Mouse (Mus musculus) lung, adult 2 months (tissue): ENCODE data around the gene Gm20388. TPM values are rescaled to one million over a fixed set of nuclear protein-coding genes. Genes with fewer than 3 reads are reported as not detected.

Experiments used
- DNase-seq: peaks from one replicate; pipeline ENCODE4 v3.0.0; 2022
- H3K4me1 ChIP-seq: fragments of 200-500 bp; 2 replicates; pipeline ENCODE4 v1.6.1; 2011; ENCODE audit warnings: low read length; ENCODE audit not compliant: control insufficient read depth, insufficient read depth
- H3K4me3 ChIP-seq: fragments of 200-500 bp; replicated peaks from 2 replicates; pipeline ENCODE3; 2011; ENCODE audit warnings: low read depth, mild to moderate bottlenecking, control low read depth, low read length; ENCODE audit errors: extremely low read depth
- CTCF ChIP-seq: fragments of 200-500 bp; IDR thresholded peaks from 2 replicates; pipeline ENCODE4 v1.5.1; 2011; ENCODE audit warnings: mild to moderate bottlenecking, low read length, control low read depth; ENCODE audit not compliant: insufficient read depth
- POLR2A ChIP-seq: fragments of 200-500 bp; IDR thresholded peaks from 2 replicates; pipeline ENCODE4 v1.6.1; 2011; ENCODE audit warnings: low read depth, mild to moderate bottlenecking, control low read depth, low read length, borderline replicate concordance; ENCODE audit errors: extremely low read depth
- WGBS: fragments of 180-500 bp; shearing (Covaris S2); methylation state at CpG from one replicate; pipeline ENCODE4 v1.1.7; 2018; 5-methylcytosine and 5-hydroxymethylcytosine counted together
- polyA plus RNA-seq: library from polyadenylated mRNA; depleted of rRNA; stranded (reverse); fragments of >200 nt; gene quantifications from 2 replicates; pipeline ENCODE4 v1.2.3, GENCODE M21; 2012

Gene Gm20388
- polyA plus RNA-seq, 1 experiment: 67.8 TPM

DNA sequence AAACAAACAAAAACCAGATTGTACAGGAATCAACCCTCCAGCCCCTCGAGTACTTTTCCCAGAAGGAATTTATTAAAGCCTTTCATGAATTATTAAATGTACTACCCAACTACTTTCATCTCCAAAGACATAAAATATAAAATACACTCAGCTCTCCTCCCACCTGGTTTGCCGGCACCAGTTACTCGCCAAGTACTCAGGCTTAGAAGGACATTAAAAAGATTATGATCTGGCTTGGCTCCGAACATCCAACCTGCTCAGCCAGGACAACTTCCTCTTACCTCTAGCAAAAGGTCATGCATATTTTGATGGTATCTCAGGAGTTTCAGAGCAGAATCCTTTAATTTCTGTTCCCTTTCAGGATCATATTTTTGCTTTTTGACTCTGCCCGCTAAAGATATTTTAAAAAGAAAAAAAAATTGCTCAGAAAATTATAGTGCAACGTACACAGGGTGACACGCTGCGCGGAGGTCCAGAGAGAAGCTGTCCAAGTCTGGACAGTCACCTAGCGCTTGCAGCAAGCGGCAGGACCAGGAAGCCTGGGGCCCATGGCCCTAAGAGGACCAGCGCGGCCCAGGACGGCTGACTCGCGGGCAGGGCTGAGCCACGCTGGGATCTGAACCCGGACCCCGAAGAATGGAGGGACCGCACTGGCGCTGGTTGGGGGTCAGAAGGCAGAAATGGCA is 3407.3 kb downstream of the Gm20388 start:
- TF ChIP-seq POLR2A (no peak), CTCF (no peak)
- WGBS: 4% methylated on average over 21 of the region's 21 CpGs
- no peak for DNase-seq
- no peaks in the 10 kb centered on the region for H3K4me1 ChIP-seq
- peak overlapping the region; percentile 58 for H3K4me3 ChIP-seq

- H3K4me3 ChIP-seq: peak within 1 kb of the TSS; percentile 69
- under 1% methylated on average over 24 of the region's 24 CpGs for WGBS
- TF ChIP-seq POLR2A (peak; percentile 78; the same call in 1 of the 2 replicates), CTCF (peak; percentile 13; the same call in 1 of the 2 replicates)
- peak; percentile 90 for DNase-seq
- H3K4me1 ChIP-seq: no peaks in the 10 kb centered on the region
Measured at GRCm38 (mm10) chr8:123318467-123318911, 3407.8 kb downstream of the Gm20388 start, which contains the start of gene Fanca. TSS of gene Fanca (minus strand) at chr8:123318576.

GRCm38 (mm10) chr8:123319522-123320164 is 3409.0 kb downstream of the Gm20388 start:
- H3K4me1 ChIP-seq: no peaks in the 10 kb centered on the region
- DNase-seq: no peak
- 36% methylated on average over 7 of the region's 7 CpGs for WGBS
- H3K4me3 ChIP-seq: no peak overlapping the region
- TF ChIP-seq CTCF: peak; percentile 56
- TF ChIP-seq POLR2A: no peak

- H3K4me3 ChIP-seq: no peak overlapping the region
- TF ChIP-seq POLR2A (no peak), CTCF (no peak)
- H3K4me1 ChIP-seq: no peaks in the 10 kb centered on the region
- 94% methylated on average over 2 of the region's 2 CpGs for WGBS
- no peak for DNase-seq
Measured at GRCm38 (mm10) chr8:123328552-123328951, 3417.9 kb downstream of the Gm20388 start.

GRCm38 (mm10) chr8:123329350-123329749 is 3418.7 kb downstream of the Gm20388 start:
- no peak for DNase-seq
- TF ChIP-seq POLR2A: no peak
- TF ChIP-seq CTCF: no peak
- WGBS: 63% methylated on average over 4 of the region's 4 CpGs

GRCm38 (mm10) chr8:123329961-123330360 is 3419.3 kb downstream of the Gm20388 start:
- H3K4me3 ChIP-seq: no peak overlapping the region
- WGBS: 65% methylated on average over 5 of the region's 5 CpGs
- DNase-seq: no peak

More at GRCm38 (mm10) chr8:123329350-123329749, 3418.7 kb downstream of the Gm20388 start:
- no peak overlapping the region for H3K4me3 ChIP-seq
- no peaks in the 10 kb centered on the region for H3K4me1 ChIP-seq

GRCm38 (mm10) chr8:123330701-123331100 is 3420.1 kb downstream of the Gm20388 start:
- WGBS: 52% methylated on average over 6 of the region's 6 CpGs
- H3K4me1 ChIP-seq: no peaks in the 10 kb centered on the region
- no peak overlapping the region for H3K4me3 ChIP-seq
- TF ChIP-seq CTCF: no peak
- TF ChIP-seq POLR2A: no peak
- no peak for DNase-seq

More at GRCm38 (mm10) chr8:123329961-123330360, 3419.3 kb downstream of the Gm20388 start:
- H3K4me1 ChIP-seq: no peaks in the 10 kb centered on the region
- TF ChIP-seq POLR2A (no peak), CTCF (no peak)

GRCm38 (mm10) chr8:123331301-123331700 is 3420.7 kb downstream of the Gm20388 start:
- DNase-seq: no peak
- no peaks in the 10 kb centered on the region for H3K4me1 ChIP-seq
- H3K4me3 ChIP-seq: no peak overlapping the region
- 43% methylated on average over 2 of the region's 2 CpGs for WGBS
- no peak for TF ChIP-seq CTCF
- TF ChIP-seq POLR2A: no peak

- TF ChIP-seq CTCF (no peak), POLR2A (no peak)
- Histone ChIP-seq H3K4me3 (no peak overlapping the region), H3K4me1 (no peaks in the 10 kb centered on the region)
- no peak for DNase-seq
- WGBS: 33% methylated on average over 8 of the region's 8 CpGs
Measured at GRCm38 (mm10) chr8:123331810-123332209, 3421.2 kb downstream of the Gm20388 start.
